Mouse (Mus musculus): ENCODE data around the gene Akt2.

The Akt2 gene

GRCm38 (mm10) chr7:27673064-27673574 lies 81.8 kb downstream of the Akt2 start:
- DNase-seq, result no peak

DNA sequence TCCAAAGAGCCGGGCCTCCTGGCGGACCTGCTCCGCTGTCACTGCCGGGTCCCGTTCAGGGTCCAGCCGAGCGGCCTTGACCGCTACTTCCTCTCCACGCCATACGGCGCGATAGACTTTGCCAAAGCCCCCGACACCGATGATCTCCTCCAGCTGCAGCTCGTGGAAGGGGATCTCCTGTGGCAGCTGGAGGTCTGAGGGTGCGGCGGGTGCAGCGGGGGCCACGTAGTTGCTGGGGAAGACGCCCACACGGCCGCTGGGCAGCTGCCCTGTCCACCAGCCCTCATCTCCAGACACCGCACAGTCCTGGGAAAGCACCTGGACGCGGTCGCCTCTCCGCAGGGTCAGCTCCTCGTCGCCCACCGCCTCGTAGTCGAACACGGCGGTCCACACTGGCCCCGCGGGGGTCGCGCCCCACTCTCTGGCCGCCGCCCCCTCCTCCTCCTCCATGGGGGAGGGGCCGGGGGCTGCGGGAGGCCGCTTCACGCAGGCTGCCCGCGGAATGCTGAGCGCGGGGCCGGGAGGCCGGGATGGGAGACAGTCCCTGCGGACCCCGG lies 82.3 kb downstream of the Akt2 start:
- DNase-seq, result peak; percentile 49

GRCm38 (mm10) chr7:27674195-27674521 lies 82.8 kb downstream of the Akt2 start:
- no peak for DNase-seq

DNA sequence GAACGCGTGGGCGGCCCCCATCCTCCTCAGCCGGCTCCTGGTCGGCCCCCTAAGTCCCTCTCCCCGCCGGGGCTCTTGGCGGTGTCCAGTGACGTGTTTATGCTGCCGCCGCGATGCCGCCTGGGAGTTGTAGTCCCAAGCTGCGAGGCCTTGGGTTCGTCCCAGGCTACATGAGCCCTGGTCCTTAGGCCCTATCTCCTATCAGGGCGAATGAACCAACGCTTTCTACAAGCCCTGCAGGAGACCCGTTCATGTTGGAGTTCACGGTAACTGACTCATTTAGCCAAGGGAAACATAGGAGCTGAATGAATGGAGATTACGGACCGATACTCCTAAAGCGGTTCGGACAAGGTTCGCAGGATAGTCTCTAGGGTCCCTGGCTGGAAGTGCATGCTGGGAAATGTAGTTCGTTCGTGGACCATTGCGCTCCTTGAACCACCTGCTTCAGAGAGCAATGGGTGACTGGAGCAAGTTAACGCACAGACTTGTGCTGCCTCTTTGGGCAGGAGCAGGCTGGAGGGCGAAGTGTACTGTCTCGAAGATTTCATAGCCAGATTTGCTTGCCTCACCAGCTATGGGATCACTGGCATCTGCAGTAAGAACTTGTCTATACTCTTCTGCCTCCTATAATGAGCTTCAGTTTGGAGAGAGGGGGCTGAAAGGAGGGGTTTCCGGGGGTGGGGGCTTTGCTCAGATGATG lies 83.3 kb downstream of the Akt2 start, which contains the start of gene Map3k10:
Map3k10 (minus strand) TSS at position 77 of the 700 bp plus-strand sequence.
- peak; percentile 97 for DNase-seq

GRCm38 (mm10) chr7:27675222-27675612 lies 83.9 kb downstream of the Akt2 start:
- peak; percentile 26 for DNase-seq

GRCm38 (mm10) chr7:27683218-27683617 lies 91.9 kb downstream of the Akt2 start:
- no peak for DNase-seq

GRCm38 (mm10) chr7:27685220-27685619 lies 93.9 kb downstream of the Akt2 start:
- no peak for DNase-seq

DNA sequence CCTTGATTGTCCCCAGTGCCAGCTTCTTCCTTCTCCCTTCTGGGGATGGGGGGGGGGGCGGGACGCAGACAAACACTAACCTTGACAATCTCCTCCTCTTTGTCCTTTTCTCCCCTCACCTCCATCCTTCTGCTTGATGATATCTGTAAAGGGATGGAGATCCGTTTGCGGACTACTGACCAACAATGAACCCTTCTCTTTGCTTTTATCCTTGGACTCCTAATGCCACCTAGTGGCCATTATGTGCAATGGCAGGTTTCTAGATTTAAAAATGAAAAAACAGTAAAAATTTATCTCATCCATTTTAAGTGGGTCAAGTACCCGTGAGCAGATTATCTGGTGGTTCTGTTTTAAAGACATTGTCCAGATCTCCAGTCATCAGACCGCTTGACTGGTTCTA lies 94.3 kb downstream of the Akt2 start:
- no peak for DNase-seq

DNA sequence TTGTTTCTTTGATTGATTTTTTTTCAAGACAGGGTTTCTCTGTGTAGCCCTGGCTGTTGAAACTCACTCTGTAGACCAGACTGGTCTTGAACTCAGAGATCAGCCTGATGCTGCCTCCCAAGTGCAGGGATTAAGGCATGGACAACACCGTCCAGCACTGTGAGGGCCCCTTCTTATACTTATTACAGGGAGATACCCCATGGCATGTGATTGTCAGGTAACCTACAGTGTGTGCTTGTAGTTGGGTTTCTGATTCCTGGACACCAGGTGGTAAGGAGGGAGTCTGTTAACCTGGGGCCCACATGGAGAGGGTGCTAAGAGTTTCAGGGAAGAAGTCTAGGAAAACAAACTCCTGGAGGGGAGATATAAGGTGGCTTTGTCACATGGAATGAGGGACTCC lies 95.7 kb downstream of the Akt2 start:
- DNase-seq, result no peak

DNA sequence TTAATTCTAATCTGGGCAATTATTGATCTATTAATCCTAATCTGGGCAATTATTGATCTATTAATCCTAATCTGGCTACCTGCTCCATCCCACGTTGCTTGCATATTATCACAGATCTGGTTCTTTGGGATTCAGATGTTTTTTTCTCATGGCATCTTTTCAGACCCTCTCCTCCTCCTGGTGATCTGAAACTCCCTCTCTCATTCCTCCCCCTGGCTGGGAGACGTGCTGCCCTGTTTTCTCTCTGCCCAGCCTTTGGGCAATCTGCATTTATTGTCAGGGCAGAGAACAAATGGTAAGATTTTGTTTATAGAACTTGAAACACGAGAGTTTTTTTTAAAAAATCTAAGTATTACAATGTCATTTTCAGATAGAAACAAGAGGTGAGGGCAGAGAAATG lies 96.5 kb downstream of the Akt2 start:
- no peak for DNase-seq

DNA sequence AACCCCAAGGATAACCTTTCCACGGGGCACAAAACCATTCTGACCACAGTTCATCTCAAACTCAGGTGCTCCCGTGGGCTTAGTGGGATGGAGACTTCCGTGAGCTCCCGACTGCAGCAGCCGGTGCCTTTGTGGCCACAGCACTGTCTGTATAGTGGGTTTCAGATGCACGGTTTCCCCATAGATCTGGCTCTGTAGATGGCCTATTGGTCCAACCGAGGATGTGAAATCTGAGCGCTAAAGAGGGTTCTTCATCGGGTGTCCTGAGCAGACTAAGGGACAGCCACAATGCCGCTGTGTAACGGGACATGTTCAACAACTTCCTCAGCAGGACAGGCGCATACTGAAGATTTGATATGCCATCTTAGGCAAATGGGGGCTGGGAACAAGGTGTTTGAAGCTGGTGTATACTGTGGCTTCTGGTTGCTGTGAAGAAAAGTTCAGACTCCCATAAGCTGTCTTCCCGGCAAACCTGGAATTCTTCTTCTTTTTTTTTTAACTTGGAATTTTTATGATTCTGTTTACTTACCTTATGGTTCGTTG lies 97.0 kb downstream of the Akt2 start:
- DNase-seq, result peak; percentile 14

DNA sequence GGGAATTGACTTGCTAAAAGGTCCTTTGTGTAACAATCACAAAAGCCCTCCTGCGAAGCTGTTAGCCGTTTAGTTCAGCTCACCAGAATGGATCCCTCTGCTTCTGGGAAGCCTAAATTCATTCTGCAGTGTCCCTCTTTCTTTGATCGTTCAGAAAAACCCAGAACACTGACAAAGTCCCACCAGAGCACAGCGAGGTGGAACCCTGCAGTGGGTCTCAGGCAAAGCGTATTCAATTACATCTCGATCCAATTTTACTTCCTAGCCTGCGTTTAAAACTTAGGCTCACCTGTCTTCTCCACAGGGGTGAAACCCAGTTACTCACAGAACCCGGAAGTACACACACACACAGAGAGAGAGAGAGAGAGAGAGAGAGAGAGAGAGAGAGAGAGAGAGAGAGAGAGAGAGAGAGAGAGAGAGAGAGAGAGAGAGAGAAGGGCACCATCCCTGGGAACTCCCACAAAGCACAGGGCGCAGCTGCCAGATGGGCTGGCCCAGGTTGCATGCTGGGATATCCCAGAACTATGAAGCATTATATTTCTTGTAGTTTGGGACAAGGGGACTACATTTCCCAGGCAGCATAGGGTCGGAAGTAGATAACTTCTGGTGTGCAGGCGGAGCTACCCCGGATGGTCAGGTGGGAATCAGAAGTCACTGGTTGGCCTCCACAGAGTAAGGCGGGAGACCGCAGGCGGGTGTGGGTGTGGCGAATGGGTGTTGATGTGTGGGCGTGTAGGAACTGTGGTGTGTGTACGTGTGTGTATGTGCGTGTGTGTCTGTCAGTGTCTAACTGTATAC lies 97.7 kb downstream of the Akt2 start, which contains the start of gene Zfp607b:
Zfp607b (plus strand) TSS at position 526 of the 798 bp plus-strand sequence.
- DNase-seq, result peak; percentile 93

All from thymus, postnatal 14 days (tissue).